Mouse (Mus musculus) heart, adult 2 months (tissue): ENCODE data around the gene Yipf2. TPM values are rescaled to one million over a fixed set of nuclear protein-coding genes. Genes with fewer than 3 reads are reported as not detected.
A peak's percentile ranks its signal among the peaks of the same experiment; 100 is the strongest.
"Not testable (repeated sequence)": the region's sequence is repeated elsewhere in the genome, so short reads cannot be mapped to it uniquely, and the experiment has no call there.

Source experiments
- DNase-seq, 2 experiments: peaks; one replicate each; pipeline ENCODE4 v3.0.0; 2021
- H3K27ac ChIP-seq: fragments of 200-600 bp; 2 replicates; pipeline ENCODE4 v1.8.1; 2022
- H3K27me3 ChIP-seq: fragments of 200-500 bp; 2 replicates; pipeline ENCODE4 v1.6.1; 2012; ENCODE audit warnings: mild to moderate bottlenecking, low read length, inconsistent platforms, mixed read lengths; ENCODE audit not compliant: control insufficient read depth, insufficient read depth
- H3K36me3 ChIP-seq: fragments of 200-500 bp; 2 replicates; pipeline ENCODE4 v1.6.1; 2012; ENCODE audit warnings: low read length, inconsistent platforms; ENCODE audit not compliant: control insufficient read depth, insufficient read depth
- H3K4me1 ChIP-seq: fragments of 200-500 bp; 2 replicates; pipeline ENCODE4 v1.6.1; 2011; ENCODE audit warnings: low read length; ENCODE audit not compliant: control insufficient read depth, insufficient read depth
- H3K4me3 ChIP-seq: fragments of 200-600 bp; 2 replicates; pipeline ENCODE4 v1.8.1; 2022
- H3K79me2 ChIP-seq: fragments of 200-500 bp; replicated peaks from 2 replicates; pipeline ENCODE4 v1.6.1; 2012; ENCODE audit warnings: mild to moderate bottlenecking, inconsistent platforms, low read length, moderate library complexity, mixed read lengths; ENCODE audit not compliant: control insufficient read depth, insufficient read depth
- H3K9ac ChIP-seq: fragments of 200-500 bp; 2 replicates; pipeline ENCODE4 v1.6.1; 2012; ENCODE audit warnings: low read depth, mild to moderate bottlenecking, control low read depth, inconsistent platforms, low read length, mixed read lengths
- CTCF ChIP-seq: fragments of 200-600 bp; IDR thresholded peaks from 2 replicates; pipeline ENCODE4 v1.8.1; 2022; ENCODE audit warnings: antibody characterized with exemption, mild to moderate bottlenecking, moderate library complexity
- EP300 ChIP-seq: fragments of 200-500 bp; IDR thresholded peaks from 2 replicates; pipeline ENCODE4 v1.6.1; 2011; ENCODE audit warnings: low read depth, low read length, control low read depth; ENCODE audit not compliant: insufficient read depth
- POLR2A ChIP-seq: fragments of 200-500 bp; IDR thresholded peaks from 2 replicates; pipeline ENCODE4 v1.6.1; 2011; ENCODE audit warnings: mild to moderate bottlenecking, low read depth, low read length, control low read depth; ENCODE audit not compliant: insufficient read depth
- WGBS: fragments of 180-500 bp; shearing (Covaris S2); methylation state at CpG from one replicate; pipeline ENCODE4 v1.1.7; 2018; 5-methylcytosine and 5-hydroxymethylcytosine counted together
- intact Hi-C: fragments of 180-260 bp; cut with DNase I; formaldehyde crosslinking; loops from one replicate; pipeline ENCODE4 v1.15.1; 2025
- microRNA-seq, 2 experiments: library from miRNA; unstranded; fragments of <30 nt; microRNA quantifications; one replicate each; pipeline ENCODE4 v1.2.0; 2021
- polyA plus RNA-seq: library from polyadenylated mRNA; depleted of rRNA; stranded (reverse); fragments of >200 nt; gene quantifications from 2 replicates; pipeline ENCODE4 v1.2.3, GENCODE M21; 2012; rRNA removed
- total RNA-seq, 2 experiments: library from RNA; stranded (reverse); gene quantifications; 2 replicates each; pipeline ENCODE4 v1.2.3; 2021

Gene Yipf2
- total and polyA plus RNA-seq, 3 experiments: 6.4 to 12.5 (median 8.0) TPM

DNA sequence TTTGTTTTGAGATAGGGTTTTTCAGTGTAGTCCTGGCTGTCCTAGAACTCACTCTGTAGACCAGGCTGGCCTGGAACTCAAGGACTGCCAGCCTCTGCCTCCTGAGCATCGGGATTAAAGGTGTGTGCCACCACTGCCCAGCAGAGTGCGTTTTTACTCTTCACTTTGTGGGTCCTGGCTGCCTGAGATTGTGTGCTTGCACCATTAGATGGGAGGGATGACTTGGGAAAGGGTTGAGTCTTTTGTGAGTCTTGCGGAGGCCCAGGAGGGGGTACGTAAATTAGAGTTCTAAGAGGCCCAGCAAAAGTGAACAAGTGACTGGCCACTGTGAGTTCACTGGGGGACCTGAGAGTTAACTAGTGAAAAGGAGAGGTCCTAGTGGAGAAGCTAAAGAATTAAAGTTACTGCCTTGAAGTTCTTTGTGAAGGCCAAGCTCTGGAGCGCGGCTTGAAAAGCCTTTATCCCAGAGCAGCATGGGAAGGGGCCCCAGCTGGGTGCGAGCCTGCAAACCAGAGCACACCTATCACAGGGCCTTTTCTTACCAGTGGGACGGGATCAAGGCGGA is 47.2 kb downstream of the Yipf2 start:
- no peak for DNase-seq
- H3K9ac ChIP-seq: 0 out of 2 replicates have a peak overlapping the region, but pooled peaks have one; percentile 12
- H3K27me3 ChIP-seq: no peaks in the 10 kb centered on the region
- intact Hi-C loops: loop anchor here (2.0 kb wide), 1 partner anchor 33 kb away; no protein-coding TSS in a partner anchor
- H3K36me3 ChIP-seq: no peaks in the 10 kb centered on the region; the same call in 1 of the 2 replicates
- TF ChIP-seq EP300: no peak
- no peak for TF ChIP-seq POLR2A
- TF ChIP-seq CTCF: no peak
- peak overlapping the region; percentile 76 for H3K4me3 ChIP-seq
- H3K27ac ChIP-seq: peak overlapping the region; percentile 62; the same call in 1 of the 2 replicates
- H3K79me2 ChIP-seq: no peaks in the 10 kb centered on the region
- WGBS: 41% methylated on average over 9 of the region's 9 CpGs
- peaks cover 3% of the 10 kb centered on the region for H3K4me1 ChIP-seq

DNA sequence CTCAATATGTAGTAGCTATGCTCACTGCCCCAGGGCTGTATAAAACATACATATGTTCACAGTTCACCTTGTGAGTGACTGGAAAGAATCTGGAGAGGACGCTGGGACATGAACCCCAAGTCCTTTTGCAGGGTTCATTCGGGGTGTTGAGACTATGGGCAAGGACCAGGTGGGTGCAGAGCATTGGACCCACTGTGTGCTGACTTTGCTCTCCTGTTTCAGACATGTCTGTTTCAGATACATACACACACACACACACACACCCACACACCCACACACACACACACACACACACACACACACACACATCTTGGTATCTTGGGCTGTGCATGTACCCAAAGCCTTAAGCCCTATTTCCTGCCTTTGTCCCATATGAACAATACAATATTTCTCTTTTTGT is 50.6 kb downstream of the Yipf2 start:
- H3K79me2 ChIP-seq, H3K4me3 ChIP-seq, H3K9ac ChIP-seq, DNase-seq, intact Hi-C loops, H3K36me3 ChIP-seq, H3K27me3 ChIP-seq, H3K4me1 ChIP-seq, H3K27ac ChIP-seq: not testable (repeated sequence)
- 92% methylated on average over 2 of the region's 2 CpGs for WGBS

DNA sequence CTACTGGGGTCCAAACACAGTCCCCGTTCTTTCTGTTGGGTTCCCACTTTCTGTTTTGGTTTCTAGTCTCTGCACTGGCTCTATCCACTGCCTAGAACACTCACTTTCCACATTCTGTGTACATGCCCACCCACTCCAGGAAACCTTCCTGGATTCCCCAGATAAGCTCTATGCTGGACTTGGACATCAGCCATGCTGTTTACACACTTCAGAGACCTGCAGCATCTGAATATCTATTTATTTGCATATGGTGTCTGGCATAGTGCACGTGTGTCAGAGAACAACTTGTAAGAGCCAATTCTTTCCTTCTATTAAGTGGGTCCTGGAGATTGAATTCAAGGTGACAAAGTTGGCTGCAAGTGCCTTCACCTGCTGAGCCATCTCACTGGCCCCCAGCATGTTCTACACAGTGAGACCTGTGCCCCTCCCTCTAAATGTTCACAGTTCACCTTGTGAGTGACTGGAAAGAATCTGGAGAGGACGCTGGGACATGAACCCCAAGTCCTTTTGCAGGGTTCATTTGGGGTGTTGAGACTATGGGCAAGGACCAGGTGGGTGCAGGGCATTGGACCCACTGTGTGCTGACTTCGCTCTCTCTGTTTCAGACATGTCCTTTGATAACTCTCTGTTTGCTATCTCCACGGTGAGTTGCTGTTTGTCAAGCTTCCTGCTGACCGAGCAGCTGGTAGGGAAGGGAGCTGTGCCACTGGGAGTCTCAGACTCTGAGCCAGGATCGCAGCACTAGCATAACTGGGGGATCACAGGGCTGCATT is 52.5 kb downstream of the Yipf2 start:
- Histone ChIP-seq H3K79me2 (no peaks in the 10 kb centered on the region; the same call in 1 of the 2 replicates), H3K9ac (no peak overlapping the region), H3K36me3 (no peaks in the 10 kb centered on the region), H3K27ac (no peak overlapping the region), H3K4me3 (no peak overlapping the region), H3K27me3 (no peaks in the 10 kb centered on the region), H3K4me1 (no peaks in the 10 kb centered on the region)
- intact Hi-C loops: no loop called here
- TF ChIP-seq EP300 (no peak), POLR2A (no peak), CTCF (no peak)
- DNase-seq: no peak
- 58% methylated on average over 7 of the region's 7 CpGs for WGBS

Small RNA genes within 50 kb of the gene (microRNA-seq; reads per million reads assigned to microRNA genes)
- gene Mir1946b: 0 reads per million in 2 experiments

Other genes starting within 250 kb of the Yipf2 start
- gene Ilf3, start 225.0 kb downstream of the Yipf2 start, total RNA-seq: 10 to 100 TPM; 27.7 to 29.0 TPM
- gene Ilf3, start 225.0 kb downstream of the Yipf2 start, polyA plus RNA-seq: 22.6 and 29.0 TPM in 2 replicates
- gene Qtrt1, start 181.0 kb downstream of the Yipf2 start, total RNA-seq: 1 to 10 TPM; 8.3 to 8.5 TPM
- 19.2 and 20.8 TPM in 2 replicates for gene Qtrt1, start 181.0 kb downstream of the Yipf2 start, polyA plus RNA-seq
- 10 to 100 TPM; 63.9 to 64.8 TPM for gene Dnm2, start 167.9 kb downstream of the Yipf2 start, total RNA-seq
- gene Dnm2, start 167.9 kb downstream of the Yipf2 start, polyA plus RNA-seq: 52.1 and 68.2 TPM in 2 replicates
- 10 to 100 TPM; 40.9 to 47.2 TPM for gene Tmed1, start 82.6 kb downstream of the Yipf2 start, total RNA-seq
- gene Tmed1, start 82.6 kb downstream of the Yipf2 start, polyA plus RNA-seq: 48.1 and 58.9 TPM in 2 replicates
- gene AB124611, start 66.7 kb downstream of the Yipf2 start, total RNA-seq: 1 to 10 TPM; 1.4 to 2.4 TPM
- gene AB124611, start 66.7 kb downstream of the Yipf2 start, polyA plus RNA-seq: 1.5 TPM in 2 replicates
- gene Carm1, start 45.9 kb downstream of the Yipf2 start, total RNA-seq: 10 to 100 TPM; 61.5 to 66.5 TPM
- gene Carm1, start 45.9 kb downstream of the Yipf2 start, polyA plus RNA-seq: 65.4 and 77.6 TPM in 2 replicates
- 10 to 100 TPM; 55.2 to 63.8 TPM for gene Timm29, start 106 bp downstream of the Yipf2 start, total RNA-seq
- 35.2 and 58.6 TPM in 2 replicates for gene Timm29, start 106 bp downstream of the Yipf2 start, polyA plus RNA-seq
- 10 to 100 TPM; 43.5 to 47.0 TPM for gene Smarca4, start 23.3 kb upstream of the Yipf2 start, total RNA-seq
- 21.5 and 26.5 TPM in 2 replicates for gene Smarca4, start 23.3 kb upstream of the Yipf2 start, polyA plus RNA-seq
- 1 to 10 TPM; 3.4 to 4.2 TPM for gene Ldlr, start 130.7 kb upstream of the Yipf2 start, total RNA-seq
- gene Ldlr, start 130.7 kb upstream of the Yipf2 start, polyA plus RNA-seq: 7.2 and 10.2 TPM in 2 replicates
- gene Spc24, start 167.5 kb upstream of the Yipf2 start, total RNA-seq: 1 to 10 TPM; 5.1 to 6.8 TPM
- 6.0 and 6.2 TPM in 2 replicates for gene Spc24, start 167.5 kb upstream of the Yipf2 start, polyA plus RNA-seq
- 10 to 100 TPM; 57.3 to 62.9 TPM for gene Kank2, start 205.9 kb upstream of the Yipf2 start, total RNA-seq
- 45.3 and 52.7 TPM in 2 replicates for gene Kank2, start 205.9 kb upstream of the Yipf2 start, polyA plus RNA-seq
- not detected for gene Angptl8, start 242.7 kb upstream of the Yipf2 start, total RNA-seq
- gene Angptl8, start 242.7 kb upstream of the Yipf2 start, polyA plus RNA-seq: 0.41 and 2.4 TPM in 2 replicates